Mouse (Mus musculus) liver, embryonic 14.5 days (tissue): ENCODE measurements around the gene Pofut1.

ENCODE experiments used
- CTCF ChIP-seq: IDR thresholded peaks from 2 replicates; pipeline ENCODE4 v1.5.1; 2016; ENCODE audit warnings: antibody characterized with exemption, low read depth, control low read depth
- EP300 ChIP-seq: IDR thresholded peaks from 2 replicates; pipeline ENCODE4 v1.6.1; 2016; ENCODE audit warnings: antibody characterized with exemption, low read depth

GRCm38 (mm10) chr2:153208149-153208548 lies 33.2 kb upstream of the Pofut1 start:
- TF ChIP-seq CTCF (no peak), EP300 (no peak)
